Mouse (Mus musculus) induced T-regulatory cell, adult 2 months (primary cell): Measurements from ENCODE around the gene Hist1h3e.
A peak's percentile ranks its signal among the peaks of the same experiment; 100 is the strongest.
"Not testable (repeated sequence)": the region's sequence is repeated elsewhere in the genome, so short reads cannot be mapped to it uniquely, and the experiment has no call there.

Experiments used
- DNase-seq: peaks from one replicate; pipeline ENCODE4 v3.0.0-alpha.2; 2012; ENCODE audit warnings: low read depth

Hist1h3e gene

DNA sequence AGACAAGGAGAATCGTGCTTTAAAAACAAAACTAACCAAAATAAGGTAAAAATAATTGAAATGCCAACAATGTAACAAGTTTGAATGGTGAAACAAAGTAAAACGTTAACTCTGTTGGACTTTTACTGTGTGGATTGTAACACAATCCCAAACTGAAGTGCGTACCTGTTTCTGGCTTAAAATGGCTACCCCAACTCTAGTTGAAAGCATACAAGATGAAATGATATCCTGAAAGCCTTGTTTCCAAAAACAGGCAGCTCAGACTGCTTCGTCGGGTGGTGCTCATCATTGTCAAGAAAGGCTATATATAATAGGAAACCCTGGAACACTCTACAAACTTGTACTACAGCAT is 662 bp downstream of the Hist1h3e start:
- not testable (repeated sequence) for DNase-seq

DNA sequence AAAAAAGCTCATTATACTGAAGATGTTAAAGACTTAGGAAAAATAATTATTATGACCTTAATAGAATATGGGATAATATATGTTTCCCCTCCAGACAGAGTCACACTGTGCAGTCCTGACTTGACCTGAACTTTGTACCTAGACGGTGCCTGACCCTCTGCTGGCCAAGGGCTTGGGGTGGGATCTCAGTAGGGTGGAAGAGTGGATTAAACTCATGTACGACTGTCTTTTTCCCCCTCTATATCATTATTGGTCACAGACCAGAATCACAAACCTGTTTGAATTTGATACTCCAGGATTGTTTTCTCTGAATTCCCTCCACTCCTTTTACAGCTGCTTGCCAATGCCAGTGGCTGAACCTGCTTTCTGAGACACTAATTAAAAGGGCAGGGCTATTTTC is 1.5 kb downstream of the Hist1h3e start:
- not testable (repeated sequence) for DNase-seq

DNA sequence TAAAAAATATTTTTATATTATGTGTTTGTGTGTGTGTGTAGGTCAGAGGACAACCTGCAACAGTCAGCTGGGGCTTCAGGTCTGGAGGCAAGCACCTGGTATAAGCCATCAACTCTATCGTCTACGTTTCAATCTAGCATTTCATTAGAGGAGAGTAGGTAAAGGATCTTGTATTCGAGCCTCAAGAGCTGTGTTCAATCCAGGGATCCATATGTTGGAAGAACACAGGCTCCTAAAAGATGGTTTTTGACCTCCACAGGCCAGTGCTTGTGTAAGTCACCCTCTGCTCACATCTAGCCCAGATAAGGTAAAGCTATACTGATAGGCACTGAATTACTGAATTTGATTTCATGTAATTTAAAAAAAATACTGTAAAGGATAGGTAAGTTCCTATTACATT is 5.3 kb downstream of the Hist1h3e start:
- DNase-seq: no peak

DNA sequence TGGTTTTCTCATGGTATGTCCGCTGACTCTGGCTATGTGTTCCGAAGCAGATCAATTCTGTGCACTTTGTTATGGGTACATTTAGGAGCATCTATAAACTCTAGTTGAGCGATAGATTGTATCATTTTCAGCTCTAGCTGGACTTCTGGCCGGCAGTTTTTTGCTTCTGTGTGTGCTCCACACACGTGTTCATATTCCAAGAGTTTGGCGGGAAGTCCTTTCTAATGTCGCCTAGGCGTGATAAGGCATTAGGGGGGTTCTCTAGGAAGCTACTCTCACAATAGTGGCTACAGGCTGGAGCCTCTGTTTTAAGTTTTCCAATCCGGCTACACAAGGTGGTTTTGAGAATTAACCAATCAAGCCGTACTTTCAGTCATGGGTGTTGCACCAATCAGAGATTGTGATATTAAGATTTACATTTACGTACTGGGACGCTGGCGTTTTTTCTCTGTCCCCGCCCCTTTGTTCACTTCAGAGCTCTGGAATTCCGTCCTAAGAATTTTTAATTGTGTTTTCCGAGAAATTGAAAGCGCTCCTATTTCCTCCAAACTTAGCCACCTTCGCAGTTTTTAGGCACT is 6.2 kb downstream of the Hist1h3e start:
- peak; percentile 91 for DNase-seq

DNA sequence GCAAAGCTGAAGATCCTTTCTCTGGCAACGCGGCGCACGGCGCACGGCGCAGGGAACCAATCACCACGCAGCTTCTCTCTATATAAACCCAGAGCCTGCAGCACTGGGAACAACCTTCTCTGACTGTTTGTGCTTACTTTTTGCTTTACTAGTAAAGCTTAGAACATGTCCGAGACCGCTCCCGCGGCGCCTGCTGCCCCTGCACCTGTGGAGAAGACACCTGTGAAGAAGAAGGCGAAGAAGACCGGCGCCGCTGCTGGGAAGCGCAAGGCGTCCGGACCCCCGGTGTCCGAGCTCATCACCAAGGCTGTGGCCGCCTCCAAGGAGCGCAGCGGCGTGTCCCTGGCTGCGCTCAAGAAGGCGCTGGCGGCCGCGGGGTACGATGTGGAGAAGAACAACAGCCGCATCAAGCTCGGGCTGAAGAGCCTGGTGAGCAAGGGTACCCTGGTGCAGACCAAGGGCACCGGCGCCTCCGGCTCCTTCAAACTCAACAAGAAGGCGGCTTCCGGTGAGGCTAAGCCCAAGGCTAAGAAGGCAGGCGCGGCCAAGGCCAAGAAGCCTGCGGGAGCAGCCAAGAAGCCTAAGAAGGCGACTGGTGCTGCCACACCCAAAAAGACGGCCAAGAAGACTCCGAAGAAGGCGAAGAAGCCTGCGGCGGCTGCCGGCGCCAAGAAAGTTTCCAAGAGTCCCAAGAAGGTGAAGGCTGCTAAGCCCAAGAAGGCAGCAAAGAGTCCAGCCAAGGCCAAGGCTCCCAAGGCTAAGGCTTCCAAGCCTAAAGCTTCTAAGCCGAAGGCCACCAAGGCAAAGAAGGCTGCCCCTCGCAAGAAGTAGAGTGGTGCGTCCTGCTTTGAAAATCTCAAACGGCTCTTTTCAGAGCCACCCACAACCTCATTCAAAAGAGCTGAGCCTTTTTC is 7.0 kb downstream of the Hist1h3e start:
- peak; percentile 88 for DNase-seq

DNA sequence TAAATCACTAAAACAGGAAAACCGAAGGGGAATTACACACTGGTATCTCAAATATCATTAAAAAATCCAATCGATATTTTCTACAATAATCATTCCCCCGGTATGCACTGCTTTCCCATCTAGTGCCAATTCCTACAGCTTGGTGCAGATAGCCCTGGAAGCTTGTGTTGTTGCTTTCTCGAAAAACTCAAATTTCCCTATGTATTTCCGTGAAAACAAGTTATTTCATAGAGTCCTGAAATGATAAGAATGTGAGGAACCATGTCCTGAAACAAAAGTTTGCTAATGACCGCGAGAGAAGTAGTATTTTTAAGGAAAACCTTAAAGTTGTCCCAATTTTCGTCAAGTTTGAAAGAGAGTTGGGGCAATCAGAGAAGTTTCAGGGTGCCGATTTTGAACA is 7.8 kb downstream of the Hist1h3e start:
- no peak for DNase-seq

DNA sequence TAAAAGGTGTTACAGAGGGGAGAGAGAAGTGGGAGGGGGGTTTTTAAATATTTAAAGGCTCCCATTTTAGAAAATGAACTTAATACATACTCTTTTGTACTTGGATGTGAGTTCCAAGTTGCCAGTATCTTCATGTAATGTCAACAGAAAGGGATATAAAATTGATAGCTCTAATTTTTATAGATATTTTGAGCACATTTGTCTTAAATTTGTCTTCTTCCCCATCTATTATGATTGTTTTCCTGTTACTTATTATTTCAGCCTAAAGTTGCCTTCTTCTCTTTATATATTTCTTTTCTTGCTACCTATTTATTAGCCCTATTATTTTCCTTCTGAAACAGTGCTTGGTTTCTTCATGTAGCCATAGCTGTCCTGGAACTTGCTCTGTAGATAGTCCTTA is 9.2 kb downstream of the Hist1h3e start, which contains the start of gene Hist1h1d:
TSS of gene Hist1h1d (plus strand) at position 301 of the 400 bp plus-strand sequence.
- no peak for DNase-seq

DNA sequence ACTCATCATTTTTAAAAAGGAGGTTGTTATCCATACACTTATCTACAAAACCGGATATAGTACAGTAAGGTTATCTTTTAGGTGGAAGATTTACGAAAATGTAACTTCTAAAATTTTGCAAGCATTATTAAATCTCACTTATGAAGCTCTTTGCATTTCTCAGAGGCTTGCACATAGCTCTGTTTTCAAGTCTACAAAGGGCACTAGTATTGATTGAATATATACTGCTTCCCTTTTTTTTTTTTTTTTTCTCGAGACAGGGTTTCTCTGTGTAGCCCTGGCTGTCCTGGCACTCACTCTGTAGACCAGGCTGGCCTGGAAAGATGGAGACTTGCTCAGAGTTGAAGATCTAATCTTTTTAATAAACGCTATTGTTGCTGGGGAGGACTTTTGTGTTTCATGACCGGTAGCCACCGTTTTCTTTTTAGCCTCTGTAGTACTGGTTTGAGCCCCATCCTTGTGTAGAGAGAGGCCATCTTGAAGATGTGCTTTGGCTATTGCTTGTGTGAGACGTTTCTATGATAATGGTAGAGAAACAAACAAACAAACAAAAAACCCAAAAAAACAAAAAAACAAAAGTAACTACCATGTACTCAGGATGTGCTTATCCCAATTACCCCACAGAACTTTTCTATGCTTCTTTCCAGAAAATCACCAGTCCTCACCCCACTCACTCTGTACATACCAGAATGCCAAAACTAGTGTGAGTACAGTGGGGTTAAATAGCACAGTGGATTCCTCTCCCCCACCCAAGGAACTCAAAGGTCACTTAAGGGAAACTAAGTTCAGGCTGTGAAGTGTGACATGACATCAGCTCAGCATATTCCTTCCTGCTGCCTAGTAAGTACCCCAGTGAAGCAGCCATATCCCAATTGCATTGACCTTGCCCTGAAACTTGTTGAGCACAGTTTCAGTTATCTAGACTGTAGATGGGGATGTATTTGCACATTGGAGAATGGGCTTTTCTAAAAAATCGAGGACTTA is 9.9 kb downstream of the Hist1h3e start:
- peak; percentile 41 for DNase-seq

DNA sequence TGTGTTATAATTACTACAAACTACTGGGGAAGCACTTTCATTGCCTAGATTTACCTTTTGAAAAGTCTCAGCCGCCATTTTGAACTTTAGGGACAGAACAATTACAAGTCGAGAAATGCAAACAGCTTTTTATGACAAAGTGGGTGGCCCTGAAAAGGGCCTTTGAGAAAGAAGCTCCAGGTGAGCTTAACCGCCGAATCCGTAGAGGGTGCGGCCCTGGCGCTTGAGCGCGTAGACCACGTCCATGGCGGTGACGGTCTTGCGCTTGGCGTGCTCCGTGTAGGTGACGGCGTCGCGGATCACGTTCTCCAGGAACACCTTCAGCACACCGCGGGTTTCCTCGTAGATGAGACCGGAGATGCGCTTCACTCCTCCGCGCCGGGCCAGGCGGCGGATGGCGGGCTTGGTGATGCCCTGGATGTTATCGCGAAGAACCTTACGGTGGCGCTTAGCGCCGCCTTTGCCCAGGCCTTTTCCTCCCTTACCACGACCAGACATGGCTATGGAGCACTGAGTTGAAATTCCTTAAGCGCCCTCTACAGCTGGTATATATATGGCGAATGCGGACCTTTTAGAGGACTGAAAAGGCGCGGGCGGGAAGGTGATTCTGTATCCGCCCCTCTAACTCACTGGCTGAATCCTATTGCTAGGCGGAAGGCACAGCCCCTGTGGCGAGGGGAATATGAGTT is 10.9 kb downstream of the Hist1h3e start, which contains the start of gene Hist1h4f:
TSS of gene Hist1h4f (minus strand) at position 503 of the 689 bp plus-strand sequence.
- peak; percentile 93 for DNase-seq

DNA sequence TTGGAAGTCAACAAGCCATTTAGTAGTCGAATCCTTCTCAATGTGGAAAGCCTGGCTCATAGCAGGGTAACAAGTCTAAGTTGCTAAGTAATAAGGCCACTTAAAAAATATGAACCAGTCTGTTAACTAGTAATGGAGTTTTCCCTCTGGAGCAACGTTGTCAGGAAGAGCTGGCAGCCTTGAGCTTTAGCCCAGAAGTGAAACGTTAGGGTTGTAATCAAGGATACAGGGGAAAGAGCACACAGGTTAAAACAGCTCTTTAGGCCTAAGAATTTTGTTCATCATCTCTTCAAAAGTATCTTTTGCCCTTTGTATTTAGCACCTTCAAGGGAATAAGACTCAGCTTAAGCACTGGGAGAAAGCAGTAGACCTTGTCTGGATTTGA is 11.4 kb downstream of the Hist1h3e start:
- no peak for DNase-seq

DNA sequence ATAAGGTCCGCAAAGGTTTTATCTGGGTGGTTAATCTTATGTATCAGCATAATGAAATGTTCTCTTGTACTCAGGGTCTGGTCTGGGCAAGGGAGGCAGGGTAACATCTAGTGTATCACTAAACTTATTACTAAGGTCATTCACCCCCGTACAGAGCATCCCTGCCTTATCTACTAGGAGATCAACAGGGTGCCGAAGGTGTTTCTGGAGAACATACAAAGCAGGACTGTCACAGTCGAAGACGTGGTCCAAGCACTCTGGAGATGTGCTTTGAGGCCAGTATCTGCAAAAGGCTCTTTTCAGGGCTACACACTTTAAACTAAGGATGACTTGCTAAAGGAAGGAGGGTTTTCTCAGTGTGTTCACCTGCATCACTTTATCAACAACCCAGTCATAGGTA is 15.5 kb downstream of the Hist1h3e start:
- no peak for DNase-seq

DNA sequence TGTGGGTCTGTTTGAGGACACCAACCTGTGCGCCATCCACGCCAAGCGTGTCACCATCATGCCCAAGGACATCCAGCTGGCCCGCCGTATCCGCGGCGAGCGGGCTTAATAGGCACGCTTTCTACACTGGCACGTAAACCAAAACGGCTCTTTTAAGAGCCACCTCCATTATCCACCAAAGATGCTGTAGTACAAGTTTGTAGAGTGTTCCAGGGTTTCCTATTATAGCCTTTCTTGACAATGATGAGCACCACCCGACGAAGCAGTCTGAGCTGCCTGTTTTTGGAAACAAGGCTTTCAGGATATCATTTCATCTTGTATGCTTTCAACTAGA is 17.4 kb downstream of the Hist1h3e start:
- DNase-seq: peak; percentile 57

DNA sequence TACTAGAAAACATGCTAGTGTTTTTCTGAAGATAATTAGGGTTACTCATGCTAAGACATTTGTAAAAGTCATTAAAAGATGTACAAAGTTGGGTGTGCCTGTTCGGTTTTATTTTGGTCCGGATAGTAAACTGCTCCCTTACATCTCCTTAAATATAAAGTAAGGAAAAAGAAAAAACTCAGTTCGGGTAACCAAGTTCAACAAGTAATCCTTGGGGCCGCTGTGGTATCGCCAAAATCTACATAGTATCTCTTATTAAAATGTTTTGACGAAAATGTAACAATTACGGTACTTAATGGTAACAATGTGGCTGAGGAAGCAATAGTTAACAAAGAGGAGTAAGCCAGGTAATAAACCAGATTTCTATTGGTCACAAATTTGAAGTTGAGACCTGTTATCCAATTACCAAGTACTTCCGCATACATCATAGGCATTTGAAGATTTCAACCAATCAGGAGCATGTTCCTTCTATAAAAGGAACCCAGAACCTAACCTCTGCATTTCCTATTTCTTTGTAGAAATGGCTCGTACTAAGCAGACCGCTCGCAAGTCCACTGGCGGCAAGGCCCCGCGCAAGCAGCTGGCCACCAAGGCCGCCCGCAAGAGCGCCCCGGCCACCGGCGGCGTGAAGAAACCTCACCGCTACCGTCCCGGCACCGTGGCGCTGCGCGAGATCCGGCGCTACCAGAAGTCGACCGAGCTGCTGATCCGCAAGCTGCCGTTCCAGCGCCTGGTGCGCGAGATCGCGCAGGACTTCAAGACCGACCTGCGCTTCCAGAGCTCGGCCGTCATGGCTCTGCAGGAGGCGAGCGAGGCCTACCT is 18.0 kb downstream of the Hist1h3e start, which contains the start of gene Hist1h3f:
TSS of gene Hist1h3f (plus strand) at position 88 of the 822 bp plus-strand sequence.
- peak; percentile 97 for DNase-seq

DNA sequence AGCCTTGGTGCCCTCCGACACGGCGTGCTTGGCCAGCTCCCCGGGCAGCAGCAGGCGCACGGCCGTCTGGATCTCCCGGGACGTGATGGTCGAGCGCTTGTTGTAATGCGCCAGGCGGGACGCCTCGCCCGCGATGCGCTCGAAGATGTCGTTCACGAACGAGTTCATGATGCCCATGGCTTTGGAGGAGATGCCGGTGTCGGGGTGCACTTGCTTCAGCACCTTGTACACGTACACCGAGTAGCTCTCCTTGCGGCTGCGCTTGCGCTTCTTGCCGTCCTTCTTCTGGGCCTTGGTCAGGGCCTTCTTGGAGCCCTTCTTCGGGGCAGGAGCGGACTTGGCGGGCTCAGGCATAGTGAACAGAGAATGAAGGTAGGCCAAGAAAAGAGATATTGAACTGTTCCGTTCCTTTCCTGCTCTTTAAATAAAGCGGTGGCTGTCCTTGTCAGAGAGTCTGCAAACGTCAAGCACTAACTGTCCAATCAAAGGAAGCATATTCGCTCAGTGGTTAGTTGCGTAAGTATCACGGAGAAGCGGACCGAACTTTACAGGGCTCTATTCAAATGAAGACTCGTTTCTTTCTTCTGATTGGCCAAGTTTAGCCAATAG is 19.1 kb downstream of the Hist1h3e start, which contains the start of gene Hist1h2bh:
TSS of gene Hist1h2bh (minus strand) at position 394 of the 609 bp plus-strand sequence.
- DNase-seq: peak; percentile 96

DNA sequence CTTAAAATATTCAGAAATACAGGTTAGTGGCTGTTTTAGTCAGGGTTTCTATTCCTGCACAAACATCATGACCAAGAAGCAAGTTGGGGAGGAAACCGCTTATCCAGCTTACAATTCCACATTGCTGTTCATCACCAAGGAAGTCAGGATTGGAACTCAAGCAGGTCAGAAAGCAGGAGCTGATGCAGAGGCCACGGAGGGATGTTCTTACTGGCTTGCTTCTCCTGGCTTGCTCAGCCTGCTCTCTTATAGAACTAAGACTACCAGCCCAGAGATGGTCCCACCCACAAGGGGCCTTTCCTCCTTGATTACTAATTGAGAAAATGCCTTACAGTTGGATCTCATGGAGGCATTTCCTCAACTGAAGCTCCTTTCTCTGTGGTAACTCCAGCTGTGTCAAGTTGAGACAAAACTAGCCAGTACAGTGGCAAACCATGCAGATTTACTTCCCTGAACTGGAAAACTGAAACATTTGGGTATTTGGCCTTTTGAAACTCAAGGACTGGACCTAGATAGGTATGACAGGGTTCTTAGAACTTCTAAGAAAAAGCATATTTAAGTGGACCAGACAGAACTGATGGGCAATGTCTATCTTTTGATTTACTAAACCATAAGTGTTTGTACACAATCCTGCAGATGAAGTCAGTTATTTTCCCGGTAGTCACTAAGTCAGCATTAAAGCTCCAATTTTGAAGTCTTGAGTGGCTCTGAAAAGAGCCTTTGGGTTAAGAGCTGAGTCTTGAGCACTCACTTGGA is 19.8 kb downstream of the Hist1h3e start:
- DNase-seq: peak; percentile 62

DNA sequence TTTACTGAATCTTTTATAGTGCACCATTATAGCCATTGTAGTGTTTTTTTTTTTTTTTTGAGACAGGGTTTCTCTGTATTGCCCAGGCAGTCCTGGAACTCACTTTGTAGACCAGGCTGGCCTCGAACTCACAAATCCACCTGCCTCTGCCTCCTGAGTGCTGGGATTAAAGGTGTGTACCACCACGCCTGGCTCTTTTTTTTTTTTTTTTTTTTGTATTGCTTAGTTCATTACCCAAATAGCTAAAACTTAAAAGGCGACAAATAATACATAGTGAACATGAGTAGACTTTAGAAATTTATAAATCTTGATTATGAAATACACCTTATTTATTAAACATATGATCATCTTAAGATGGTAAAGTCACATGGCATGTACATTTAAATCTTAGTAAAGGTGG is 20.7 kb downstream of the Hist1h3e start:
- no peak for DNase-seq

DNA sequence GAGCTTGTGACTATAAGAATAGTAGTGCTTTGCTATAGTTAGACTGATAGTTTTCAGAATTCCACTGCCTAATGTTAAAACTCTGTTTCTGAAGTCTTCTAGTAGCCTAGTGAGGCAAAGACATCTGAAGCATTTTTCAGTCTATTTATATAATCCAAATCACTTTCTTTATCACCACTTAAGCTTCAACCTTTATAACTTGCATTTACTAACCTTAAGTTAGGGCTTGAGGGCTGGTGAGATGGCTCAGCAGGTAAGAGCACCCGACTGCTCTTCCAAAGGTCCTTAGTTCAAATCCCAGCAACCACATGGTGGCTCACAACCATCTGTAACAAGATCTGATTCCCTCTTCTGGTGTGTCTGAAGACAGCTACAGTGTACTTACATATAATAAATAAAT is 22.3 kb downstream of the Hist1h3e start:
- not testable (repeated sequence) for DNase-seq

DNA sequence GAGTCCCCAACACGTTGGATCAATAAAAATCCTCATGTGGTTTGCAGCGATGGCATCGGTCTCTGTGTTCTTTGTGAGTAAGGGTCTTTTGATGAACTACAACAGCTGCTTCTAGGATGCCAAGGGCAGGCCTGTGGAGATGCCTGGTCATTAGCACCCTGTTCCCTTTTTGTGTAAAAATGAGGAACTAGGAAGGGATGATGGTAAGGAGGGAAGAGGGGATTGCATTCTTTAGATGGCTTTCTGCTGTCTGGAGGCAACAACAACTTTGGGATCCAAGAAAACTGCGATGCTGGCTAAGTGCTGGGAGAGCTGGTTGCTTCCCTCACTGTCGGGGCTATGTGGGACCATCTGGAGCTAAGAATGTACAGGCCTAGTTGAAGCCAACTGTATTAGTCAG is 23.9 kb downstream of the Hist1h3e start:
- DNase-seq: no peak

DNA sequence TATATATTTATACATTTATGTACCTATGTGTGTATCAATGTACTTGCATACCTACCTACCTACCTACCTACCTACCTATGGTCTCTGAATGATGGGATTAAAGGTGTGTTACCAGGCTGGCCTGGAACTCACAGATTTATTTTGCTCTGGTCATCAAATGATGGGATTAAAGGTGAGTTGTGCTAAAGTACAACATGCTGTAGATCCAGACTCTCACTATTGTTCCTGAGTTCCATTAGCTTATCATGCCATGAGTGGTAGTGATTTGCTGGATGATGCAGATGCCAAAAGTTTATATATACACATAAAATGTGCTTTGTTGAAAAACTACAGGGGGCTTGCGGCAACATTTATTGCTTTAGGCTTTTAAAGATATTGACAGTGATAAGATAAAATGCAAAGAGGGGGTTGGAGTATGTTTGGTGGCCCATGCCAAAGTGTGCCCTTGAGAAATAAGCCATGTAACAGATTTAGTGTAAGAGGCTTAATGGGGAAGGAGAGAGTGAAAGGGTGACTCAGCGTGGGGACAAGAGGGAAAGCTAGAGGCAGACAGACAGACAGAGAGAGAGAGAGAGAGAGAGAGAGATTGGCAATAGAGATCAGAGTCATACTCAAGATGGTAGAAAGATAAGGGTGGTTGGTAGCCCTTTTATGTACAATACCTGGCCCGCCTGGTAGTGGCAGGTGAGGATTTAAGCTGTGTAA is 25.0 kb downstream of the Hist1h3e start:
- no peak for DNase-seq
